Mouse (Mus musculus) gonadal fat pad, adult 2 months (tissue): Measurements from ENCODE around the gene Diaph3. TPM values are rescaled to one million over a fixed set of nuclear protein-coding genes. Genes with fewer than 3 reads are reported as not detected.
"Not testable (repeated sequence)": the region's sequence is repeated elsewhere in the genome, so short reads cannot be mapped to it uniquely, and the experiment has no call there.

Source experiments
- DNase-seq: peaks from one replicate; pipeline ENCODE4 v3.0.0-alpha.2; 2012; ENCODE audit warnings: low read depth
- polyA plus RNA-seq: library from polyadenylated mRNA; depleted of rRNA; stranded (reverse); fragments of >200 nt; gene quantifications from 2 replicates; pipeline ENCODE4 v1.2.3, GENCODE M21; 2012

Diaph3 gene
- polyA plus RNA-seq, 1 experiment, result 0.41 TPM

DNA sequence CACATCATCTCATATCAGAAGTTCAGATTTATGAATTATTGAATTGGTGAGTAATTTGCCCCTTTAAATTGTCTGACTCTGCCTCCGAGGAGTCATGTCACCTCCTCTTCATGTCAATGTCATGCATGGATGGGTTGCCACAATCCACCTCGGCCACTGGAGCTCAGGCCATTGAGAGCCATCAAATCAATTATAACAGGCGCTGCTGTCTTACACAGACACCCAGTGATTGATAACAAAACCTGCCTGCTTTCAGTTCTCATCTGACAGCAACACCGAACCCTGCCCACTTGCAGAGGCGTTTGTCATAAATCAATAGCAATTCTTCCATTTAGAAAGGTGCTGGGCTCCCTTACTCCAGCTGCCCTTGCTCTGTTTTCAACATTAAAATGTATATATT is 402.1 kb downstream of the Diaph3 start:
- no peak for DNase-seq

DNA sequence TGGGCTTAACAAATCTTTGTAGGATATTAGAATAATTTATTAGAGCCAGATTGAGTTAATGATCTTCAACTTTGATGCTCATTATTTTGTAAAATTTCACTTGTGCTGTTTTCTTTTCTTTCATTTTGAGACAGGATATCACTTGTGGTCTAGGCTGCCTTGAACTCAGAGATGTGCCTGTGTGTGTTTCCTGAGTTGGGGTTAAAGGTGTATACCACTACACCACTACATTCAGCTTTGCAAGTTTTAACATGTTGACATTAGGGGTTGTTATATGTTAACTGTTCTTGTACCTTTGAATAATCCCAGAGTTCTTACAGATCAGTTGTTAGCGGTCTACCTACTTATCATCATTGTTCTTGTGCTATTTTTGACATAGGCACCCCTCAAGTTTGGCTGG is 404.4 kb downstream of the Diaph3 start:
- no peak for DNase-seq

DNA sequence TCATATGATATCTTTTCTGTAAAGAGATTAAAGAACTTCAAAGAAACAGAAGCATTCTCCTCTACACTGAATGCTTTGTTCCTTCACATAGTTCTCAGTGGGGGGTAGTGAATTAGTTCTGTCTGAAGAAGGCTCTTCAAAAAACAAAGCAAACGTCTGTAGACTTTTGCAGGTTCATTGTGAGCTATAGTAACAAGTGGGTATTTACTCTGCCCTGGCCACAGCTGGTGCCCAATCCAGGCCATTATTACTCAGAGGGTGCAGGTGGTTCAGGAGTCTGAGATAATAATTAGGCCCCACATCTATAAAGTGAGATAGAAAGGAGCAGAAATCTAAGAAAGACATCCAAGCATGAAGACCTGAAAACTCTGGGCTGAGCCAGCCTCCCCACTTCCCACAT is 409.7 kb downstream of the Diaph3 start:
- DNase-seq, result no peak

DNA sequence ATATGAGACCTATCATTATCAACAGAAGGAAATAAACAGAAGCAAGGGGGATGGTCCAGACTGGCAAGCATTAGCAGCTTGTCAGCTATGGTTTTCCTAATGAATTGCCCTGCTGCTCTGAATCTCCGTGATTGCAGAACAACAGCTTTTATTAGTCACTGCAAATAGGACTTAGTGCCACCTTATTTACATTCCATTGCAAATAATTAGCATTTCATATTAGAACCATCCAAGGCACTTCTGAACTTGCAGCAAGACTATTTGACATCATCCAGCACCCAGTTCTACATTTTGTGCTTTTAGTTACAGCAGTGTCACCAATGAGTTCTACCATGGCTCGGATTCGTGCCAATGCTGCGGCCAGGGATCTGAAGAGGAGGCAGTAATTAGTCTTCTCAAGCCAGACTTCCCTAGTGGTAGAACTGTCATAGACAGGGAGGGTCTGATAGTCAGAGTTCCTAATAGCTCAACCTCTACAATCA is 411.4 kb downstream of the Diaph3 start:
- DNase-seq, result no peak

DNA sequence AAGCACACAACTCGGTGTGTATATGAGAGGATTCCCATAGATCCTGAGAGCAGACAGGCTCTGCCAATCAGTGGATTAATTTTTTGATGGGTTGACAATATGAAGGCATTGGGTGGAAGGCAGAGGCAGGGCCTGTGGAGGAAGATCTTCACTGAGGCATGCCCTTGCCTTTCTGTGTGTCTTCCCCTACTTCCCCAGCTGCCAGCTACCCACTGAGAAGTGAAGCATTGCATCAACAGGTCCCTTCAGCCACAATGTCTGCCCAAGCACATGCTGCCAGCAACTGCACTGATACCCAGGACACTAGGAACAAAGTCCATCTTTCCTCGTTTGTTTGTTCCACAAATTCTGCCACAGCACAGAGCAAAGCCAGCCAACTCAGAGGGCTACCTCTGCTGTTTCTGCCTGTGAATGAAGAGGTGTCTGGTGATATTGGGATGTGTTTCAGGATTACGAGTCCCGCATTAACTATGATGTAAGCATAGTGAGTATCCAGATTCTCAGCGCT is 413.4 kb downstream of the Diaph3 start:
- no peak for DNase-seq

DNA sequence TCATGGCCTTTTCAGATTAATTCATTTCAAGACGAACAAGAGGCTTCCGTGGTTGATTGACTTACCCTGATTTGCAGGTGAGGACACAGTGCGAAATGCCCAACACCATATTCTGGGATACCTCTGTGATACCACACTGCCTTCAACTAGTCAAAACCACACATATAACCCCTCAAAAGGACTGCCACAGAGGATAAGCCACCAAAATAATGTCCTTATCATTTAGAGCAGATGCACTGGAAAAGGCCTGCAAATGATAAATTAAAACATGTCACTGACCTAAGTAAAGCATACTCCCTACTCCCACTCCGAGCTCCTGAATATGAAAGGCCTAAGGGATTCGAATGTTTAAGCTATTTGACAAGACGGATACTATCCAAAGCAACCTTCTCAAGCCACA is 419.3 kb downstream of the Diaph3 start:
- no peak for DNase-seq

DNA sequence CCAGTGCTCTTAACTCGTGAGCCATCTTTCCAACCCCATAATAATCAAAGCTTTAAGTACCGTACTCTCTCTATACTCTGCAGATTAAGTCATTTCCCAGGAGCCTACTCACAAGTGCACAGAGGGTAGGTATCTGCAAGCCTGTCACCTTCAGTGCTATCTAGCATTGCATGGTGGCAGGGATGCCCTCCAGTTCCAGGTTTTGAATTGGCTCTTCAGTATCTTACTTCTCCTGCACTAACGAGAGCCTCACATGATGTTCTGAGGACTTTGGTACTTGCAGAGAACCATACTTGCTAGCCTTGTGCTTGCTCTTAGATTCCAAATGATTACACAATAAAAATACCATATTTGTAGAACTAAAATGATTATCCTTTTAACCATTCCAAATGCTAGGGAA is 420.0 kb downstream of the Diaph3 start:
- no peak for DNase-seq

DNA sequence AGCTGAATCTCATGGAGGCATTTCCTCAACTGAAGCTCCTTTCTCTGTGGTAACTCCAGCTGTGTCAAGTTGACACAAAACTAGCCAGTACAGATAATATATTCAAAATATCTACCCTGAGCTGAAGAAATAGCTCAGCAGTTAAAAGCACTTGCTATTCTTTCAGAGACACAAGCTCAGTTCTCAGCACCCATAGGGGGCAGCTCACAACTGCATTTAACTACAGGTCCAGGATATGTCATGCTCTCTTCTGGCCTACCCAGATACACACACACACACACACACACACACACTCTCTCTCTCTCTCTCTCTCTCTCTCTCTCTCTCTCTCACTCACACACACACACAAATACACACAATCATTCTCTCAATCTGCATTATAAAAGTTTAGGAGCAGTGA is 420.6 kb downstream of the Diaph3 start:
- not testable (repeated sequence) for DNase-seq

DNA sequence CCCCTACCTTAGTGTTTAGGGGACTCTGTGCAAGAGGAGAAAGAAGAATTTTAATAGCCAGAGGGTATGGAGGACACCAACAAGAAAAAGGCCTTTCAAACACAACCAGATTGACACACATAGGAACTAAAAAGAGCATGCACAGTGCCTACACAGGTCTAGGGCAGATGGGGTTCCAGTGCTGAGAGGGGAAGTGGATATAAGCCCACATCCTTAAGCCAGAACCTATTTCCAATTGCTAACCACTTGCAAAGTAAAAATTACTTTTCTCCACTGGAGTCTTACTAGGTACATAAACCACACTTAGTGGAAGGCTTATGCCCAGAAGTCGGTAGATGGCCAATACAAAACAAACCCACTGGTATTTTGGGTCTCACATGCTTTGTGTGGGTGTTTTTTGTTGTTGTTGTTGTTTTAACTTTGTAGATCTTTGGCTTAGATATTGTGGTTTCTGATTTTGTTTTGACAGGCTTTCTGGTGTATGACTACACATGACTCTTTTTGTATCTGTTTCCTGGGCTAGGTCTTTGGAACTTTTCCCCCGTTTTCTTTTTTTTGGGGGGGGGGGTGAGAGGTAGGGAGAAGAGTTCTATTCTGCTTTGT is 426.8 kb downstream of the Diaph3 start:
- no peak for DNase-seq

DNA sequence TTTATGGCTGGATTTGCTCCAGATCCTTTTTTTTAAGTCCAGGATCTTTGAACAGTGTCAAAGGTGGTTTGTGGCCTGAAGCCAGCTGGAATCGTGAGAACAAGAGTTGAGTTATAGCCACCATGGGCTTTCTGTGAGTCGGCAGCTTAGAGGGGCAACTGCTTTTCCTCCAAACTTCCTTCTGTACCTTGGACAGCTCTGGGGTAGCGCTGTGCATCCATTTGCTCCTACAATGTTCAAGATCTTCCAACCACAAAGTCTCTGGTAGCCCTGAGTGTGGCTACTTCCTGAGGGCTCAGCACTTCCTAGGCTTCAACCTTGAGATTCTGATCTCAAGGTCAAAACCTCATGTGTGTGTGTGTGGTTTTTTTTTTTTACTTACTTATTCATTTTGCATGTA is 437.0 kb downstream of the Diaph3 start:
- no peak for DNase-seq

DNA sequence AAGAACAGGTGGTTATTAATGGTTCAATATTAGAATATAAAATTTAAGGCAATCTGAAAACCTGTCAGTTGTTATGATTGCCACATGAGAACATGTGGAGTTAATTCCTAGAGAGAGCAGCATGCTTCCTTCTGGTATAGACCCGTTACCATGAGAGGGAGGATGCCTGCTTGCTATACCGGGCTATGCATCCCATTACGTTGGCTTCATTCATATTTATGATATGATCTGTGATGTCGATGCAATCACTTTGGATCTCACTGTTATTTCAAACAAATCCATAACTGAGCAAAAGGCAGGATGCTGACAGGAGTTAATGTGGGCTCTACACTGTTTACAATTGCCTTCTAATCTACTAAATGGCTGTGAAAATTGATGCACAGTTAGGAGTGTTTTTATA is 439.9 kb downstream of the Diaph3 start:
- no peak for DNase-seq

DNA sequence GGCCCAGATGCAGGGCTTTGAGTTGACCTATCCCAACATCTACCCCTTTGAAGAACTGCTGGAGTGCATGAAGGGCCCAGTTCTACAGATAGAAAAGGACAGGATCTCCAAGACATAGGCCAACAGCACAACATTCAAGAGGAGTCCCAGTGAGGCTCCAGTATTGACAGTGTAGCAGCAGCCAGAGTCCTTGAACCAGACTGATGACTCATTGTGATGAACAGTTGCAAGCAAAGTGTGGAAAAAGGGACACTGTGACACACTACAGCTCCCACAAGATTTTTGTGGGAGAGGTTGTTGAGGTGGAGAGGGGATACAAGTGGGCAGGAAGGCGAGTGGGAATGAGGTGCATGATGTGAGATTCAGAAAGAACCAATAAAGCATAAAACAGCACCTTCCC is 443.1 kb downstream of the Diaph3 start:
- no peak for DNase-seq

DNA sequence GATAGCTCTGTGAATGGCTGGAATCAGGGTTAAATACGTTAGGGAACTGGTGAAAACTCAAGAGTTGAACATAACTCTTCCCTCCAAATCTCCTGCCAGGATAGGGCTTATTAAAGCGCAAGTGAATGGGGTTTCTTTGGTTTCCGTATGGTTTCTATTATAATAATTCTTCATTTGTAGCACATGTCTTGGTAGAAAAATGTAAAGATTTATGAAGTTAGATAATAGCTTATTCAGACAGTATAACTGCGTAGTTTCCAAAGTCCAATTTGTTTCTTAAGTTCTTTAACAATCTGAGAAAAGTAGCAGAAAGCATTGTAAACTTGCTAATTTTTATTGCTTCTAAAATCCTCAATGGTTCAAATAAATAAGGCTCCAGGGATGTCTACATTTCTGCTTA is 448.3 kb downstream of the Diaph3 start:
- no peak for DNase-seq

DNA sequence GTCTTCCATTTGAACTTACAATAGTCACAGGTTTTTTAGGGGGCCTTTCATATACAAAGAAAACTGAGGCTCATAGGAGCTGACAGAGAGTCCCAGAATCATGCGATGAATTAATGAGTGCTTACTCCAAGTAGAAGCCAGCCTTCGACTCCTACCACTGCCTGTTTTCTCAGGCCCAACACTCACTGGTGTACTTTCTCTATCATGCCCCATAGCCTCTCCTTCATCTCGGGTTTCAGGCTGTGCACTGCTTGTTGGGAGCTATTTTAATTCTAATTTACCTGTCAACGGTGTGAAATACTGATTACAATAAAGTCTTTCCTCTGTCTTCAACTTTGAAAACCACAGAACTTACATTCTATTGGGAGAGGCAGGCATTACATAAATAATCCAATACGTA is 449.7 kb downstream of the Diaph3 start:
- no peak for DNase-seq

DNA sequence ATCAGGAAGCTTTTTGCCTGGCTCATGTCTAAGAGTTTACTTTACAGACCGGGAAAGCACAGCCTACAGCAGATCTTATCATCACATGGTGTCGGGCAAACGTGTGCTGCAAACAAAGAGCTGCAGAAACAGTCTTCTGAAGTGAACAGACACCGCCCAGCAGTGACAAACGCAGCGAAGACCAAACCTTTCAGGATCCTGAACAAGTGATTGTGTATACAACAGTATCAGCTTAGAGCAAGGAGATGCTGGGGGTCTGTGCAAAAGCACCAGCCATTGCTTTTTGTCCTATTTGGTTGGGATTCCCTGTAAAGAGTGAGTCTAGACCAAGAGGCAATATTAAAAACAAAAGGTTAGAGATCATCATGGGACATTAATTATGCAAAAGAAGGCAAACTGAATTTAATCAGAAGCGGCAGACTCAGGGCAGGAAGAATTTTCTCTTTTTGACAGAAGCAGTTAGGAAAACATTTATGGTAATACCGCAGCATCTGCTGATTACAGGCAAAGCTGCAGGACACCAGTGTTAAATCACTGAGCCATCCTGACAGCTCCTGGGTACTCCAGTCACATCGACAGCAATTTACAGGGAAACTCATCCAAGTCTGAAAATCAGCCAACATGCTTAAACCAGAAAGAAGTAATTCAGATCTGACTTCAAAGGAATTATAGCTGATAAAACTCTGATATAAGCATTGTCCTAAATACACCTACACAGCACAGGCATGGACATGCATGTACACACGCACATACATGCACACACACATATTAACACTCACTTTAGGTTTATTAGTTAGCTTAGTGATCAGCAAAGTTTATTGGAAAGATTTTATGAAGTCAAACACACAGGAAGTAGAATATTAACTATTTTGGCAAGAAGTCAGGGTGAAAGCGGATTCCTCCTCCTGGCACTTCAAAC is 456.2 kb downstream of the Diaph3 start:
- no peak for DNase-seq

DNA sequence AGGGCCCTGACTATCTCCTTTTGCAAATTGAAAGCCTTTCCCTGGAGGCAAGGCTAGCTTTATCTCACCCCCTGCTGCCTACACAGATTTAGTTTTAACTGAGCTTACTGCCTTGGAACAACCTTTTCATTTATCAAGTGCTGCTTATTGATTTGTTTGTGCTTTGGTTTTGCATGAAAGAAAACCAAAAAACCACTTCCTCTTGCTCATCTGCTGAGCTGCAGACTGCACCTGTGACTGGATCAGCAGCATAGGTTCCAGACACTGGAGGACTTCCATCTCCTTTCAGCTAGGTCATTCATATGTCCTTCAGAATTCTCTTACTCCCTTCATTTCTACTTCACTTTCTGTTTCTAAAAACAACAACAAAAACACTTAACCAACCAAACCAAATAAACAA is 459.1 kb downstream of the Diaph3 start:
- DNase-seq, result no peak

DNA sequence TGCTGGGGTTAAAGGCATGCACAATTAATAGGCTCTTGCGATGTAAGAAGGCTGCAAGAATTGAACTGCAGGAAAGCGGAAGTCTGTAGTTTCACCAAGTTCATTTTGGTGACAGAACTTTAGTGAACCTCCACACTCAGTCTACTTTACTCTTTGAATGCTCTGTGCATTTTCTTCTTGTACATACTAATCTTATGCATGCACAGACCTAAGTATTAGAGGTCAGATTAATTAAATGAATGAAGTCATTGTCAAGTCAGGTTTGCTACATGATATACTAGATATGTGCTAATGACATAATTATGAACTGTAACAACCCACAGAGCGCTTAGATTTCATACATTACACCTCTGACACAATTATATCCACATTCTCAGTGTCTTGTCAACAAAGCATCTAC is 462.0 kb downstream of the Diaph3 start:
- no peak for DNase-seq

DNA sequence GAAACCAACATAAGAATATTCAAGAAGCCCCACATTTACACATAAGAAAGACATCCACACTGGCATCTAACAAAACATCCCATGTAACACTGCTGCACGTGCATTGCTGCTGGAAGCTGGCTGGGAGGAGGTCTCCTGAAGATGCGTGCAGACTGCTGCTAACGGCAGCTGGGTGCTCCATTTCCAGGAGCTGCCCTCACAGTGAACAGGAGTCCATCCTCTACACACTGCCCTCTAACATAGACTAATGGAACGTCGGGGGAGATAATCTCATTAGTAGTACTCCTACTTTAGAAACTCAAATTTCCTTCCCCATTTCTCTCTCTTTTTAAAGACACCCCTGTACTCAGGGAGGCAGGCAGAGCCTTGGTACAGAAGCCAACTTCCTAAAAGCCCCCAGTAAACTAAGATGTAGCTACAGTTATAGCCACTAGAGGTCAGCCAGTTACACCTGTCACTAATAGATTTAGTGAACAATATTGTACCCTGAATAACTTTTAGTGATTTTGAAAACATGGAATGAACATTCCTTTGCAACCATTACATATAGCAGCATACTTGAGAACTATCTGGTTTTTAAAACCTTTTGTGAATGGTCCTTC is 462.8 kb downstream of the Diaph3 start:
- no peak for DNase-seq

DNA sequence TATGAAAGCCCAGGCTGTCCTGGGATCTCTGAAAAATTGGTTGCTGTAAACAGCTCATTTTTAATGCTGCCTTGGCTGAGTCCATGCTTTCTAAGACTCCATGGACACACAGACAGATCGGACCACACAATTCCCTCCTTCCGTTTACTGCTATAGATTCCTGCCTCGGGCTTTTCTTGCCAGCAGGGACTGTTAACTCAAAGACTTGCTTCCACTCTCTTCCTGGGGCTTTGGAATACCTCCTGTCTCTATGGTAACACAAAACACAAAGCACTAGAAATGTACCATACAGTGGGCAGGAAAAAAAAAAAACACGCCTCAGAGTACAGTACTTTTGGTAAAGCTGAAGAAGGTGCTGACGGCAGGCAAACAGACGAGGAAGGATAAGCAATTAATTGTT is 464.0 kb downstream of the Diaph3 start:
- no peak for DNase-seq

DNA sequence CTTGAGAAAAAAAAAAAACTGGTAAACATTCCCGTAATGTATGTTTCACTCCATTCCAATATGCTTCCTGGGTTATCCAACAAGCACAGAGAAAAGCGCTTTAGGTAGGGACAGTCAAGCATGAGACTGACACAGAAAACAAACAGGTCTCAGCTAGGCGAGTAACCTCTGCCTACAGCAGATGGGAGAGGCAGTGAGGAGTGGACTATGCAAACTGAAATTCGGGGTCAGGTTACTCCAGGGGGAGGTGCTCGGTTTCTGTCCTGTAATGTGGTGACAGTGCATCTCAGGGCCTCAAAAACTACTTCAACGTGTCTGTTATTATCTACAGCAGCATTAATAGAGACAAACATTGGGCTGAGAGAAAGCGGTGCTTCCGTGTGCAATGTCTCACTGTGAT is 465.7 kb downstream of the Diaph3 start:
- no peak for DNase-seq

DNA sequence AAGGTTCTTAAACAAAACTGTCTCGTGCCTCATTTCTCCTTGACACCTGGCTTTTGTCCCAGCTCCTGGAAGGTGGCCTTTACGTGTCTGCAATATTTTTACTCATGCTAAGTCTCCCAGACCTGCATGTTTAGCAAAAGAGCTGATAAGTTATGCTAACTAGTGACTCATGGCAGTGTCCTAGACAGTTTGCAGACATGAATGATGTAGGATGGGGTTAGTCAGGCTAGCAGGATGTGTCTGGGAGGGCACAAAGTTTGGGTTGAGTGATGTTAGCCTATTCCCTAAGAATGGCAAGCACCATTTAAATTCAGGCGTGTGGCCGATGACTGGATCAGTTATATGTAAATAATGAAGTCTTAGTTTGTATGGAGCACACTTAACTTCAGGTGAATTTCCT is 478.2 kb downstream of the Diaph3 start:
- no peak for DNase-seq

DNA sequence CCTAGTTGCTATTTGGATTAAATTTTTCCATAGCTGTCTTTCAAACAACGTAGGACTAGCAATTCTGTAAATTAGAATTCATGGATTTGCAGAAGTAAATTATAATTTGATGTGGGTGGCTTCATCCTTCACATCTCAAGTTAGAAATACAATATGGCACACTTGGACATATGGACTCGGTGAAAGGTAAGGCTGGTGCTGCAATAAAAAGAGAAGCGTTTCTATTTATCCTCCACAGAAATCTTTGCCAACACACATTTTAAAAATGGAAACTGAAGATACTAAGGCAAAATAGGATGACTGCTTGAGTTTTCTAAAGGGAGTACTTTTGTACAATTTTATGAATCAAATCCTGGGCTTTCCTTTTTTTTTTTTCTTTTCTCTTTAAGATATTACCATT is 480.5 kb downstream of the Diaph3 start:
- no peak for DNase-seq

DNA sequence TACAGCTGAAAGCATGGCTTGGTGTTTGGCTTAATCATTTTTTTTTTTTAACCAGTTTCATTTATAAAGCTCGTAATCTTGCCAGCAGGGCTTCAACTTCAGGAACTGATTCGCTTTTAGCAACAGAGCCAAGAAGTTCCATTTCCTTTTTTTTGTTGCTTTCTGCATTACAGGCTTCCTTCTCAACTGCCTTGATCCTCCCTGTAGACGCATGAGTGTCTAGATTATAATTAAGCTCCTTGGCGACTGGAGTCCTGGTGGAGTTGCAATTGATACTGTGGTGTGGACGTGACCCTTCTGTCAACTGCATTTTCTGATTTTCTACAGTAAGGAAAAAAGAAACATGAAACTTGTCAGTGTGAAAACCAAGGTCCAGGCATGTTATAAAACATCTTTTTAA is 484.8 kb downstream of the Diaph3 start:
- DNase-seq, result no peak
